In genomic region chr6:22474604-22475003, GRCm38 (mm10) we compare ENCODE assay signal across 1 mouse cellular context.
TF ChIP-seq lines count a peak whose summit lies in the region.

No protein-coding gene starts in this region.

TF ChIP-seq in CH12.LX, 34 proteins besides CTCF, POLR2A, EP300 and RAD21 (continued from another document):
- TF ChIP-seq KAT2A (IDR thresholded peaks at IDR 0.05; ENCODE audit: insufficient replicate concordance, low read length) (no peak), ZC3H11A (IDR thresholded peaks at IDR 0.05; ENCODE audit: low read depth, low read length) (no peak), SMC3 (IDR thresholded peaks at IDR 0.05; ENCODE audit: low read depth, low read length) (no peak), ZMIZ1 (IDR thresholded peaks at IDR 0.05; ENCODE audit: low read depth, low read length) (no peak)
